In the genomic region with DNA sequence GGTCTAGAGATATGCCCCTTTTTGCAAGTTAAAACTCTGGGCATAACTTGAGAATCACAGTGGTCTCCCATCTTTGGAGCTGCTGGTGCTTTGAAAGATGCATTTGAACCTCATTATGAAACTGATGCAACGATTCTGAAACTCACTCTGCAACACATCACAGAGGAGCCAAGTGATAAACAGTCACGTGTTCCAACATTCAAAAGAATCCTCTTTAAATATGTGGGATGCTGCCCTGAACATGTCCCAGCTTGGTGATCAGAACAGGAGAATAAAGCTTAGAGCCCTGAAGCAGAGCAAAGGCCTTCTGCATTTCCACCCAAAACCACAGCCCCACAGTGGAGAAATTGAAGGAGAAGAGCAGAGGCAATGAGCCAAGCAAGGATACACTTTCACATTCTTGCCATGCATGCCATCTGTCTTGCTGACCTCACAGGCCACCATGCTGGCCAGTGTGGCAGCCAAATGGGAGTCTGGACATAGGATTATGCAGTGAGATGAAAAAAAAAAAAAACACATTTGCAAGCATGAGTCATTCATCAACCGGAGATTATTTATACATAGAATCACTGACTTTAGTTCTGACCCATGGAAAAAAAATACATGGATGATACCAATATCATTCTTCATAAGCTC, we compare ENCODE assay signal across 24 mouse cellular contexts.
A peak's percentile ranks its signal among the peaks of the same experiment; 100 is the strongest.
DNase-seq lines count a peak whose midpoint lies in the region; ATAC-seq and TF ChIP-seq lines count a peak whose summit lies in the region.
"Had no signal": no experiment of that assay in that cellular context is flagged by ENCODE, and none has a peak within 500 bp of the region (broad histone marks: within the 10 kb centered on the region; RNA-seq: fewer than 3 reads in every experiment).

No protein-coding gene starts in this region.

- H3K4me1 ChIP-seq in cerebellum, adult 2 months (ENCODE audit: control insufficient read depth, insufficient read depth, low read length) = peaks cover 26% of the 10 kb centered on the region; the same call in 1 of the 2 replicates
- no peaks in the 10 kb centered on the region for H3K4me1 ChIP-seq in intestine, embryonic 16.5 days (ENCODE audit: control insufficient read depth, insufficient read depth, low read length)
- H3K4me1 ChIP-seq: forebrain, embryonic 12.5 days; heart, embryonic 10.5 days; hindbrain, embryonic 15.5 days; intestine, embryonic 15.5 days; limb, embryonic 12.5 days had no signal

- 18% methylated on average over 3 of the region's 3 CpGs for WGBS in cerebellum, adult 2 months
- WGBS in intestine, embryonic 16.5 days = 80% methylated on average over 3 of the region's 3 CpGs

- no peak for TF ChIP-seq CTCF in C2C12 (IDR thresholded peaks at IDR 0.05; ENCODE audit: control insufficient read depth, insufficient read depth, insufficient read length)
- TF ChIP-seq CTCF in cerebellum, adult 2 months (IDR thresholded peaks at IDR 0.05; ENCODE audit: borderline replicate concordance, insufficient read depth, low read depth, low read length) = no peak

- no peak overlapping the region for H3K4me2 ChIP-seq in intestine, embryonic 16.5 days (ENCODE audit: low read depth, low read length)
- H3K4me2 ChIP-seq: forebrain, embryonic 12.5 days; hindbrain, embryonic 15.5 days; intestine, embryonic 15.5 days; limb, embryonic 12.5 days; liver, embryonic 11.5 days; midbrain, embryonic 11.5 days had no signal

- H3K27me3 ChIP-seq in C2C12 (ENCODE audit: control insufficient read depth, insufficient read depth, insufficient read length) = no peaks in the 10 kb centered on the region
- no peaks in the 10 kb centered on the region for H3K27me3 ChIP-seq in cerebellum, adult 2 months (ENCODE audit: control insufficient read depth, insufficient read depth, low read length)
- H3K27me3 ChIP-seq in intestine, embryonic 16.5 days (replicated peaks; ENCODE audit: control insufficient read depth, insufficient read depth, low read length) = no peaks in the 10 kb centered on the region
- H3K27me3 ChIP-seq: forebrain, embryonic 12.5 days; hindbrain, embryonic 15.5 days; intestine, embryonic 15.5 days; limb, embryonic 12.5 days had no signal

- no peaks in the 10 kb centered on the region for H3K9me3 ChIP-seq in intestine, embryonic 16.5 days (ENCODE audit: control insufficient read depth, low read length)
- H3K9me3 ChIP-seq: forebrain, embryonic 12.5 days; heart, embryonic 10.5 days; hindbrain, embryonic 15.5 days; intestine, embryonic 15.5 days; limb, embryonic 12.5 days had no signal

- no peak for TF ChIP-seq POLR2A in cerebellum, adult 2 months (IDR thresholded peaks at IDR 0.05; ENCODE audit: borderline replicate concordance, insufficient read depth, low read length)

- DNase-seq in NIH3T3 (ENCODE audit: low read depth) = peak; percentile 70
- peak; percentile 86 to 97 for DNase-seq in cerebellum, adult 2 months
- DNase-seq in cerebellum, postnatal 25 days = peak; percentile 85 to 89
- no peak for DNase-seq in thymus, postnatal 36 days
- DNase-seq in ovary, postnatal 36 days (ENCODE audit: low spot score) = no peak
- DNase-seq: adrenal gland, adult 2 months; gastrocnemius, adult 2 months; heart, postnatal 4 days; kidney, adult 9 months; kidney, postnatal 14 days; liver, postnatal 0 days; lung, postnatal 10 days; thymus, adult 2 months had no signal

- no peaks in the 10 kb centered on the region for H3K36me3 ChIP-seq in C2C12 (ENCODE audit: control insufficient read depth, insufficient read depth)
- H3K36me3 ChIP-seq in intestine, embryonic 16.5 days (ENCODE audit: control insufficient read depth, insufficient read depth, low read length) = no peaks in the 10 kb centered on the region
- H3K36me3 ChIP-seq: forebrain, embryonic 12.5 days; heart, embryonic 10.5 days; hindbrain, embryonic 15.5 days; intestine, embryonic 15.5 days; limb, embryonic 12.5 days had no signal

- H3K79me2 ChIP-seq in C2C12 (ENCODE audit: control insufficient read depth, insufficient read depth) = no peaks in the 10 kb centered on the region

- ATAC-seq in intestine, embryonic 16.5 days = no peak
- ATAC-seq: intestine, embryonic 15.5 days; liver, postnatal 0 days had no signal

- no peak overlapping the region for H3K9ac ChIP-seq in intestine, embryonic 16.5 days (ENCODE audit: low read depth, low read length)
- H3K9ac ChIP-seq: forebrain, embryonic 12.5 days; hindbrain, embryonic 15.5 days; intestine, embryonic 15.5 days; limb, embryonic 12.5 days; liver, postnatal 0 days had no signal

- H3ac ChIP-seq in C2C12 (ENCODE audit: control insufficient read depth, insufficient read length, low read depth) = no peak overlapping the region

- peak overlapping the region; percentile 84 for H3K27ac ChIP-seq in cerebellum, adult 2 months (ENCODE audit: insufficient read depth, low read length)
- H3K27ac ChIP-seq in intestine, embryonic 16.5 days (ENCODE audit: low read length) = no peak overlapping the region
- H3K27ac ChIP-seq: forebrain, embryonic 12.5 days; gastrocnemius, adult 2 months; heart, embryonic 10.5 days; hindbrain, embryonic 15.5 days; intestine, embryonic 15.5 days; limb, embryonic 12.5 days; stomach, postnatal 0 days had no signal

- H3K79me3 ChIP-seq in C2C12 (ENCODE audit: low read depth) = no peaks in the 10 kb centered on the region

- no peak overlapping the region for H3K4me3 ChIP-seq in C2C12 (ENCODE audit: insufficient read depth, poor library complexity, severe bottlenecking)
- H3K4me3 ChIP-seq in cerebellum, adult 2 months (replicated peaks; ENCODE audit: insufficient read depth, low read depth, low read length) = no peak overlapping the region
- no peak overlapping the region for H3K4me3 ChIP-seq in intestine, embryonic 16.5 days (ENCODE audit: low read length)
- H3K4me3 ChIP-seq: erythroblast, embryonic 14.5 days; forebrain, embryonic 12.5 days; gastrocnemius, adult 2 months; heart, embryonic 10.5 days; hindbrain, embryonic 15.5 days; intestine, embryonic 15.5 days; limb, embryonic 12.5 days had no signal

TF ChIP-seq in C2C12, 6 proteins besides CTCF, POLR2A, EP300 and RAD21:
- TF ChIP-seq CEBPB (IDR thresholded peaks at IDR 0.05; ENCODE audit: low read depth) (no peak), USF1 (IDR thresholded peaks at IDR 0.05; ENCODE audit: low read depth) (peak; percentile 61), MYOD1 (IDR thresholded peaks at IDR 0.05; ENCODE audit: control insufficient read depth, insufficient read length, low read depth) (no peak), MYOG (IDR thresholded peaks at IDR 0.05; ENCODE audit: control insufficient read depth, extremely low read depth, insufficient read length) (no peak), FOSL1 (IDR thresholded peaks at IDR 0.05; ENCODE audit: insufficient read depth, low read length, poor library complexity, severe bottlenecking) (no peak)

Comparison
In these comparisons a context has a peak if more than half of its experiments do, and no peak if none do; other contexts are left out.
1. DNase-seq: peak in NIH3T3 (single experiment), cerebellum, adult 2 months (2 of 2) and cerebellum, postnatal 25 days (2 of 2); none in thymus, postnatal 36 days (0 of 2) and ovary, postnatal 36 days (single experiment).